Mouse (Mus musculus) hindbrain, embryonic 10.5 days (tissue): ENCODE results near the gene Ppard. TPM values are rescaled to one million over a fixed set of nuclear protein-coding genes. Genes with fewer than 3 reads are reported as not detected.

ENCODE experiments used
- DNase-seq: peaks from one replicate; pipeline ENCODE4 v3.0.0-alpha.2; 2017; ENCODE audit warnings: low spot score
- H3K27ac ChIP-seq: fragments of 300-500 bp; sonication (generic); 2 replicates; pipeline ENCODE4 v1.5.1; 2016; ENCODE audit warnings: mild to moderate bottlenecking, moderate library complexity
- H3K27me3 ChIP-seq: fragments of 300-500 bp; sonication (generic); 2 replicates; pipeline ENCODE4 v1.6.1; 2016; ENCODE audit warnings: mild to moderate bottlenecking; ENCODE audit not compliant: poor library complexity, insufficient read depth, severe bottlenecking
- H3K36me3 ChIP-seq: fragments of 300-500 bp; sonication (generic); 2 replicates; pipeline ENCODE4 v1.6.1; 2016; ENCODE audit warnings: mild to moderate bottlenecking, moderate library complexity
- H3K4me1 ChIP-seq: fragments of 300-500 bp; sonication (generic); replicated peaks from 2 replicates; pipeline ENCODE4 v1.6.1; 2016; ENCODE audit warnings: mild to moderate bottlenecking
- H3K4me3 ChIP-seq: fragments of 300-500 bp; sonication (generic); 2 replicates; pipeline ENCODE4 v1.5.1; 2016; ENCODE audit warnings: mild to moderate bottlenecking, moderate library complexity
- H3K9me3 ChIP-seq: fragments of 300-500 bp; sonication (generic); 2 replicates; pipeline ENCODE4 v1.6.1; 2016; ENCODE audit warnings: mild to moderate bottlenecking, moderate library complexity
- WGBS: fragments of 180-500 bp; shearing (Covaris S2); methylation state at CpG from one replicate; pipeline ENCODE4 v1.1.7; 2016; 5-methylcytosine and 5-hydroxymethylcytosine counted together
- polyA plus RNA-seq: library from polyadenylated mRNA; unstranded; fragments of >200 nt; fragmentation: Nextera tagmentation; extraction: Ambion mirVana; gene quantifications from 2 replicates; pipeline ENCODE4 v1.2.1, GENCODE M21; 2016

The Ppard gene
- polyA plus RNA-seq, 1 experiment from 2014 or later = 2.0 TPM

DNA sequence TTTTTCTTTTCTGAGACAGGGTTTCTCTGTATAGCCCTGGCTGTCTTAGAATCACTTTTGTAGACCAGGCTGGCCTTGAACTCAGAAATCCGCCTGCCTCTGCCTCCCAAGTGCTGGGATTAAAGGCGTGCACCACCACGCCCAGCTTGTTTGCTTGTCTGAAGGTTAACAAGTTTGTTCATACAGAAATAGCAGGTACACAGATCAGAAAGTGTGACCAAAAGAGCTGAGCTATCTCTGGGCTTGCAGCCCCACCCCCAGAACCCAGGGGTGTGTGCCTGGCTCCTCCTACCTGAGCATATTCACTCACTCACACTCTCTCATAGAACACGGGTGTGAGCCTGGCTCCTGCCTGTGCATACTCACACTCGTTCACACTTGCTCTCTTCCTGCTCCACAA, 34.8 kb downstream of the Ppard start:
- Histone ChIP-seq H3K9me3 (no peaks in the 10 kb centered on the region), H3K27ac (no peak overlapping the region), H3K27me3 (no peaks in the 10 kb centered on the region), H3K4me1 (peaks cover 28% of the 10 kb centered on the region), H3K36me3 (no peaks in the 10 kb centered on the region), H3K4me3 (no peak overlapping the region)
- no peak for DNase-seq
- 90% methylated on average over 5 of the region's 5 CpGs for WGBS

DNA sequence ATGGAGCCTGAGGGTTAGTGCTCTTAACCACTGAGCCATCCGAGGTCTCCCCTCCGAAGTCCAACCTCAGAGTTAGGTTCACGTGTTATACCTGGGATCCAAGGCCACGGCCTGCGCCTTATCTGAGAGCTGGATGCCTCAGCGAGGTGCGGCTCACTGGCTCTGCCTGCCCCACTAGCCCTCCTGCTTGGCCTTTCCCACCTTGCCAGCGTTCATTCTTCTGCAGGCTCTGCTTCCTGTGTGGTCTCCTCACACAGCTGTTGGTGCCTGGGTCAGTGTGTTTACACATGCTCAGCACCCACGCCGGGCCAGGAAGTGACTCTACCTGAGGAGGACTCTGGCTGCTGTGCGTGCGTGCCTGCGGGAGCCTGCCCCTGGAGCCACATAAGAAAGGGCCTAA, 37.7 kb downstream of the Ppard start:
- Histone ChIP-seq H3K27ac (peak overlapping the region; percentile 9; the same call in 1 of the 2 replicates), H3K27me3 (no peaks in the 10 kb centered on the region), H3K36me3 (no peaks in the 10 kb centered on the region), H3K4me1 (peaks cover 11% of the 10 kb centered on the region; the same call in 1 of the 2 replicates), H3K4me3 (no peak overlapping the region), H3K9me3 (no peaks in the 10 kb centered on the region)
- 70% methylated on average over 13 of the region's 13 CpGs for WGBS
- no peak for DNase-seq

DNA sequence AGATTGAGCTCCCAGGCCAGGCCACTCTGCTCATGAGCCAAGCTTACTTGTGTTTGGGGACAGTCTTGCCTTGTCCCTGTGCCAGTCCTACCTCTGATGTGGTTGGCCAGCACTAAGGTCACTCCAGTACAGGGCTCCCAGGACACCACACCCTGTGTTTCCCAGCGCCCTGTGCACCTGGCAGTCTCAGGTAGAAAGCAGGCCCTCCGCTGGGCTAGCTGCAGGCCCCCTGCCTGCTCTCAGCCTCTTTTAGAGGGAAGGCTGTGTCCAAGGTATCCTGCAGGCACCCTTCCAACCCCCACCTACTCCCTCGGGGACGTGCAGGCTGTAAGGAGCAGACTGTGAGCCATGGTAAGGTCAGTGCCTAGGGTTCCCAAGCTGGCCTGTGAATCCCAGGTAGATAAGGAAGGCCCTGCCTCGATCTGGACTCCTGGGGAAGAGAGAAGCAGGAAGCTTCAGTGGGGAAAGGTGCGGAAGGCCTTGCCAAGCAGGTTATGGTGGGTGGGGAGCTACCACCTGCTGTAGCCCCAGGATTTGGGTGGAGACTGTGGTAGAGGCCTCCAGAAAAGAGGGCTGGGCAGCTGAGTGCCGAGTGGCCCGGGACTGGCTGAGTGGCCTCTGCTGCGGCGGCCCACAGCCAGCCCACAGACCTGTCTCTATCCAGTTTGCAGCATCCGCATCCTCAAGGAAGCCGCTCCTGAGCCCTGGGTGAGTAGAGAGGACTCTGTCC, 39.2 kb downstream of the Ppard start:
- no peaks in the 10 kb centered on the region for H3K36me3 ChIP-seq
- no peaks in the 10 kb centered on the region for H3K9me3 ChIP-seq
- 81% methylated on average over 12 of the region's 12 CpGs for WGBS
- H3K27me3 ChIP-seq = no peaks in the 10 kb centered on the region
- peaks cover 5% of the 10 kb centered on the region; the same call in 1 of the 2 replicates for H3K4me1 ChIP-seq
- no peak for DNase-seq
- peak overlapping the region; percentile 41; the same call in 1 of the 2 replicates for H3K27ac ChIP-seq
- no peak overlapping the region for H3K4me3 ChIP-seq

DNA sequence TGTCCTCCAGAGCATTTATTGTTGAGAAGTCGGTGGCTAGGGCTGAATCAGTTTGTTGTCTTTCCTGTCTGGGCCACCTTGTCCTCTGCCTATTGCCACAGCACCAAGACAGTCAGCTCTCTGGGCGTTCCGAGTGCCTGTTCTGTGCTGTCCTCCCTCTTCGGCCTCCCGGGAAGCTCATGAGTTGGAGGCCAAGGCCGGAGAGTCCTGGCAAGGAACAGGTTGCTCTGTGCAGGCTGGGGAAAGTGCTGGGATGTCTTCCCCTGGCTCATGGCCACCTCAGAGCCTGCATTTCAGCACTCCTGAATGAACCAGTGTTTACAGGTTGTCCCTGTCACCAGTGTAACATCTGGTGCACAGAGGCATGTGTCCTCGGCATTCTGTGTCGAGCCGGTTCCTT, 39.8 kb downstream of the Ppard start:
- H3K4me3 ChIP-seq = no peak overlapping the region
- H3K9me3 ChIP-seq = no peaks in the 10 kb centered on the region
- no peak for DNase-seq
- H3K36me3 ChIP-seq = no peaks in the 10 kb centered on the region
- 81% methylated on average over 9 of the region's 9 CpGs for WGBS
- H3K27ac ChIP-seq = no peak overlapping the region
- peaks cover 8% of the 10 kb centered on the region; the same call in 1 of the 2 replicates for H3K4me1 ChIP-seq
- H3K27me3 ChIP-seq = no peaks in the 10 kb centered on the region

DNA sequence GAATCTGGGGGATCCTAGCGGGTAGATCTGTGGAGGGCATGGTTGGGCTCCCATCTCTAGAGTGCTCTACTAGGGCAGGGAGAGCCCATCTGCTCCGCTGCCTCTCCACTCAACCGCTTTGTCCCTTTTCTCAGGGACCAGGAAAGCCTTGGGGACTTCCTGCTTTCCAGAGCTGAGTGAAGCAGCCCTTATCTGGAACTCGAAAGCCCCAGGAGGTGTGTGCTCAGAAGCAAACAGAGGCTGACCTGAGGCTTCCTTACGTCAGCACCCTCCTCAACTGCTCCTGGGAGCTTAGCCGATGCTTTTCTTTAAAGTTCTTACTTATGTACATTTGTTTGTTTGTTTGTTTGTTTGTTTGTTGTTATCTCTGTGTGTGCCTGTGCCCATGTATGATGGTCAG, 40.3 kb downstream of the Ppard start:
- Histone ChIP-seq H3K4me3 (no peak overlapping the region), H3K27me3 (no peaks in the 10 kb centered on the region), H3K9me3 (no peaks in the 10 kb centered on the region), H3K36me3 (no peaks in the 10 kb centered on the region), H3K27ac (no peak overlapping the region), H3K4me1 (peaks cover 13% of the 10 kb centered on the region)
- 86% methylated on average over 6 of the region's 6 CpGs for WGBS
- no peak for DNase-seq

DNA sequence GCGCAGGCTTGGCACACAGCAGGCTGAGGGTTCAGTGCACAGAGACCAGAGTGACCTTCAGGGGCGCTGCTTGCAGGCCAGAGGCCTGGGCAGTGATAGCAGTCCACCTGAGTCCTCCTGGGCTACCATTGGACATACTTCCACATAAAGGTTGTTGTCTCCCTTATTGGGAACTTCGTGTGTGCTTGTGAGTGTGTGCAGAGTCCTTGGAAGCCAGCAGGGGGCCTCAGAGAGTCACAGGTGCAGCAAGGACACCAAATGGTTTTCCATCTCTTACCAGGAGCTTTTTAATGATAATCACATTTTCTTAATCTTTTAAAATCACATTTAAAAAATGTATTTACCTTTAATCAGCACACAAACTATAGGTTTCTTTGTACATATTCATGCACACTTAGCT, 42.2 kb downstream of the Ppard start:
- Histone ChIP-seq H3K36me3 (no peaks in the 10 kb centered on the region), H3K4me1 (peaks cover 23% of the 10 kb centered on the region), H3K9me3 (no peaks in the 10 kb centered on the region), H3K27me3 (no peaks in the 10 kb centered on the region), H3K27ac (no peak overlapping the region), H3K4me3 (no peak overlapping the region)
- 87% methylated on average over 3 of the region's 3 CpGs for WGBS
- no peak for DNase-seq

DNA sequence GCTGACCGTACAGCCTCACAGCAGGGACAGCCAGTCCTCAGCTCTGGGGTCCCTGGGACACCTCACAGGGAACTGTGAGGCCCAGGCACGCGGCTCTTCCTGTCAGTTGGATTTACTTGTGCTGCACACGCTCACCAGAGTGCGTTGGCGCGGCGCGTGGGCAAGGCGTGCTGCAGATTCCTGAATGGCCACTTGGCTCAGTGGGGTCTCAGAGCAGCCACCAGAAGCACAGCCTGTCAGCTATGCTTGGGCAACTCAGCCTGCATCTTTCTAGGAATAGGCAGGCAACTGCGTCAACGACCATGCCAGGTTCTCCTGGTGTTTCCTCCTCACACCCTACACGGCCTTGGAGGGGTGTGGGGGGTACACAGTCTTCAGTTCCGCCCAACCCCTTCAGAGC, 44.7 kb downstream of the Ppard start:
- DNase-seq = no peak
- H3K27ac ChIP-seq = no peak overlapping the region
- 84% methylated on average over 14 of the region's 14 CpGs for WGBS
- no peak overlapping the region for H3K4me3 ChIP-seq
- no peaks in the 10 kb centered on the region for H3K36me3 ChIP-seq
- H3K9me3 ChIP-seq = no peaks in the 10 kb centered on the region
- no peaks in the 10 kb centered on the region for H3K27me3 ChIP-seq
- peaks cover 40% of the 10 kb centered on the region for H3K4me1 ChIP-seq

DNA sequence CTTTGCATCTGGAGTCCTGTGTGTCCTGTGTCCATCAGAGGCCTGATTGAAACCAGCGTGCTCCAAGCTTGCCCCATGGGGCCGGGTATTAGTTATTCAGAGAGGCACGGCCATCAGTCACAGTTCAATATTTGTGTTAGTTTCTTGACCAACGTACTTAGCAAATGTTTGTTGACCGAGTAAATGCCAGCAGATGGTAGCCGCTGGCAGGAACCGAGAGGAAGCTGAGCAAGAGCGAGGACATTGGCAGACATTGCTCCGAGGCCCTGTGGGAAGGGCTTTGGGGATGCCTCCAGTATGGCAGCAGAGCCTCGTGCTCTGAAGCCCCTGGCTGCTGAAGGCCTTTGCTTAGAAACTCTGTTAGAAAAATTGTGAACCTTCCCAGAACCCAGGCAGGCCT, 45.2 kb downstream of the Ppard start:
- Histone ChIP-seq H3K27ac (no peak overlapping the region), H3K4me3 (no peak overlapping the region), H3K27me3 (no peaks in the 10 kb centered on the region), H3K9me3 (no peaks in the 10 kb centered on the region), H3K4me1 (peaks cover 40% of the 10 kb centered on the region), H3K36me3 (no peaks in the 10 kb centered on the region)
- no peak for DNase-seq
- 77% methylated on average over 10 of the region's 10 CpGs for WGBS

DNA sequence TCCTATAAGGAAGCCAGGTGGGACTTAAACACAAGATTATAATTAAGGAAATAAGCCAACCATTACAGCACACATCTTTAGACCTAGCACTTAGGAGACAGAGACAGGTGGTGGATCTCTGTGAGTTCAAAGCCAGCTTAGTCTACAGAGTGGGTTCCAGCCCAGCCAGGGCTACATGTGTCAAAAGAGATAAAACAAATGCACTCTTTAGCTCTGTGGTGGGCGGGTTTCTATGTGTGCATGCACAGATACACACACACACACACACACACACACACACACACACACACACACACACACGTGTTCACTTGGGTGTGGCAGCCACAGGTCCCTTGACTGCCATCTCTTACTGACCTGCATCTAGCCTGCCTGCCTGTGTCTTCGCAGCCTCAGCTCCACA, 45.7 kb downstream of the Ppard start:
- Histone ChIP-seq H3K27me3 (no peaks in the 10 kb centered on the region), H3K4me3 (no peak overlapping the region), H3K9me3 (no peaks in the 10 kb centered on the region), H3K27ac (no peak overlapping the region), H3K36me3 (no peaks in the 10 kb centered on the region), H3K4me1 (peaks cover 40% of the 10 kb centered on the region)
- 90% methylated on average over 3 of the region's 3 CpGs for WGBS
- DNase-seq = no peak

DNA sequence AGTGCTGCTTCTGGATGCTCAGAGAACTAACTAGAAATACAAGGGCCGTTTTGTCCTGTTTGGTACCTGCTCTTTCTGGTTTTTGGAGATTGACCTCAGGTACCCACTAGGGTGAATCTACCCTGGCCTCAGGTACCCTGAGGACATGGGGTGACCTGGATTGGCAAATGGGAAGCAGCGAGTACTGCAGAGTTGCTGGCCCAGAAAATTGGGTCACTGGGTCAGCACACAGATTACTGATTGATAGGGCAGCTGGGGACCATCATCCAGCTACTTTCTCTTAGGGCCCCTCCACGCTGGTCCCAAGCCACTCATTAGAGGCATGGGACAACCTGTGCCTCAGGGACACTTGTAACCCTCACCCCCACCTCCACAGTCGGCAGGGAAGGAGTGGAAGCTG, 46.7 kb downstream of the Ppard start:
- peak overlapping the region; percentile 67 for H3K27ac ChIP-seq

DNA sequence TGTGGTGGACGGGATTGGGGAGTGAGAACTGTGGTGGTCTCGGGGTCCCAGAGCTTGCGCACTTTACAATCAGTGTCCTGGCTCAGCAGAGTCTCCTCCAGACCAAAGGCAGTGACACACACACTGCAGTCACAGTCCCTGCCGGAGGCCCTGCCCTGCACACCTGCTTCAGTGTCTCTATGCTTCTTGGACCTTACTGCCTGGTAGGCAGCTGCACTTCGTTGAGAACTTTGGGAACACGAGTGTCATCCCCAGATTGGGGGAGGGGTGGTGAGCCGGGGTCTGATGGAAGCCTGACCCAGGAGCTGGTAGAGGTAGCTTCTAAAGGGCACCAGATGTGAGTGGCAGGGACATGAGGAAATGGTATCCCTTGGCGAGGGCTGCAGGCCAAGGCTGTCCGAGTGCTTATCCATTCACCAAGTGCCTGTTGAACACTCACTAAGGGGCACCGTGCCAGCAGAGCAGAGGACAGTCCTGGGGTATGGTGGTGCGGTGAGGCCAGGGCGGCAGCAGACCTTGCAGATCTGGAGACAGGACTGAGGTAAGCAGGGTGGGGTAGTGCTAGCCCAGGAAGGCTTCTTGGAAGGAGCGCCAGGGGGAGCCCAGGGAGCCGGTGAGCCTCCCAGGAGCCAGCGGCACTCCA, 47.4 kb downstream of the Ppard start:
- H3K27ac ChIP-seq = peak overlapping the region; percentile 67
- WGBS = 71% methylated on average over 15 of the region's 15 CpGs
- H3K4me1 ChIP-seq = peaks cover 47% of the 10 kb centered on the region

More for the DNA sequence above, 46.7 kb downstream of the Ppard start:
- Histone ChIP-seq H3K4me1 (peaks cover 40% of the 10 kb centered on the region), H3K27me3 (no peaks in the 10 kb centered on the region), H3K36me3 (no peaks in the 10 kb centered on the region), H3K9me3 (no peaks in the 10 kb centered on the region), H3K4me3 (no peak overlapping the region)
- DNase-seq = no peak
- WGBS = 57% methylated on average over 4 of the region's 4 CpGs

DNA sequence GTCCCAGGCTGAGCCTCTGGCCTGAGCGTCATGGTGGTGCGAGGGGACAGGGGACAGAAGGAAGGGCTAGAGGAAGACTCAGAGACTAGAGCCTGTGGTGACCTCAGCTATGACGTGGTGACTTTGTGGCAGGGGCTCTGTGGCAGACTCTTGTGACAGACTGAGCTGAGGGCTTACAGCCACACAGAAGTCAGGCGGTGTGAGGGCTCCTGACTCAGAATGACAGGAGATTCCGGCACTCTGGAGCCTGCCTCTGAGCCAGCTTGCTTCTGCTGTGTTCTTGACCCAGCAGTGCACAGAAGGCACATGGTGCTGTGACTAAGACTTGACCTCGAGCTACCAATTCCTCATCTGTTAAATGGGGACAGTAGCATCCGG, 47.9 kb downstream of the Ppard start:
- Histone ChIP-seq H3K27ac (peak overlapping the region; percentile 67), H3K4me3 (no peak overlapping the region), H3K27me3 (no peaks in the 10 kb centered on the region), H3K9me3 (no peaks in the 10 kb centered on the region), H3K4me1 (peaks cover 52% of the 10 kb centered on the region), H3K36me3 (no peaks in the 10 kb centered on the region)
- DNase-seq = no peak
- WGBS = 73% methylated on average over 7 of the region's 7 CpGs

More for the DNA sequence above, 47.4 kb downstream of the Ppard start:
- H3K9me3 ChIP-seq = no peaks in the 10 kb centered on the region
- no peaks in the 10 kb centered on the region for H3K27me3 ChIP-seq
- H3K4me3 ChIP-seq = no peak overlapping the region
- DNase-seq = no peak
- H3K36me3 ChIP-seq = no peaks in the 10 kb centered on the region

DNA sequence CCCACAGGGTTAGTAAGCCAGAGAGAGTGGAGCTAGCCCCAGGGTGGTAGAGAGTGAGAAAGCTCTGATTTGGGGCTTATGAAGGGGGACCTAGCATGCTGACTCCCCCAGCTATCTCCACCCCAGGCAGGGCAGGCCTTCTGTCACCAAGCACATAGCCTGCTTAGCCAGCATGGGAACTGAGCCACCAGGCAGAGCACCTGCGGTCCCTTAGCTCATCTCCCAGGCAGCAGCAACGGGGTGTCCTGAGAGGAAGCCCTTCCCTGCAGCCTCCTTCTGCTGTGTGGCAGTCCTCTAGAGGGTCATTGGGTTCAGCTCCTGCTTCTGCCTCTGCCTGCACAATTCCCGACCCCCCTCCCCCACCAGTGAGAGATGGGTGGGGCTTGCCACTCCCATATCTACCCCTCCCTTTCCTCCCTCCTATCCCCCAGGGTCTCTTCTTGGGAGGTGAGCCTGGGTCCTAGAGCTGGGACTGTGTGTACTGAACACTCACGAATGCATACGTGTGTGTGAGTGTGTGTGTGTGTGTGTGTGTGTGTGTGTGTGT, 48.4 kb downstream of the Ppard start:
- Histone ChIP-seq H3K27me3 (no peaks in the 10 kb centered on the region), H3K4me3 (no peak overlapping the region), H3K36me3 (no peaks in the 10 kb centered on the region), H3K4me1 (peaks cover 57% of the 10 kb centered on the region), H3K27ac (peak overlapping the region; percentile 67), H3K9me3 (no peaks in the 10 kb centered on the region)
- DNase-seq = no peak
- WGBS = 52% methylated on average over 5 of the region's 5 CpGs
